Mouse (Mus musculus): ENCODE results near the gene Mettl27. TPM values are rescaled to one million over a fixed set of nuclear protein-coding genes. Genes with fewer than 3 reads are reported as not detected.

Mettl27 gene
- 5.6 TPM for polyA plus RNA-seq (2017; shearing (Covaris generic))

GRCm38 (mm10) chr5:134932179-134932902 is at the start of gene Mettl27:
Gene Mettl27, plus strand, starts transcription at chr5:134932368.

GRCm38 (mm10) chr5:134906633-134907032 is 25.5 kb upstream of the Mettl27 start, which contains the start of gene Tmem270:
Gene Tmem270, minus strand, starts transcription at chr5:134906733.

GRCm38 (mm10) chr5:134915311-134915710 is 16.9 kb upstream of the Mettl27 start, which contains the start of gene Cldn13:
Gene Cldn13, minus strand, starts transcription at chr5:134915526.

GRCm38 (mm10) chr5:134946857-134947255 is 14.7 kb downstream of the Mettl27 start, which contains the start of gene Cldn4:
Gene Cldn4, minus strand, starts transcription at chr5:134946934.

GRCm38 (mm10) chr5:134985633-134986297 is 53.6 kb downstream of the Mettl27 start, which contains the start of gene Cldn3:
Gene Cldn3, plus strand, starts transcription at chr5:134986214.

Other genes with a start within 250 kb of the Mettl27 start
- 12.7 TPM for gene Limk1, start 243.8 kb upstream of the Mettl27 start, polyA plus RNA-seq (2017; shearing (Covaris generic))
- gene Eln, start 185.0 kb upstream of the Mettl27 start, polyA plus RNA-seq (2017; shearing (Covaris generic)): 0.35 TPM
- not detected for gene Tmem270, start 25.6 kb upstream of the Mettl27 start, polyA plus RNA-seq (2017; shearing (Covaris generic))
- not detected for gene Cldn13, start 16.8 kb upstream of the Mettl27 start, polyA plus RNA-seq (2017; shearing (Covaris generic))
- gene Cldn4, start 14.6 kb downstream of the Mettl27 start, polyA plus RNA-seq (2017; shearing (Covaris generic)): not detected
- gene Cldn3, start 53.8 kb downstream of the Mettl27 start, polyA plus RNA-seq (2017; shearing (Covaris generic)): not detected
- 74.8 TPM for gene Abhd11, start 76.8 kb downstream of the Mettl27 start, polyA plus RNA-seq (2017; shearing (Covaris generic))
- gene Stx1a, start 91.1 kb downstream of the Mettl27 start, polyA plus RNA-seq (2017; shearing (Covaris generic)): 7.1 TPM
- gene Dnajc30, start 131.8 kb downstream of the Mettl27 start, polyA plus RNA-seq (2017; shearing (Covaris generic)): 9.6 TPM
- 78.7 TPM for gene Bud23, start 132.6 kb downstream of the Mettl27 start, polyA plus RNA-seq (2017; shearing (Covaris generic))
- gene Vps37d, start 145.9 kb downstream of the Mettl27 start, polyA plus RNA-seq (2017; shearing (Covaris generic)): not detected
- not detected for gene Mlxipl, start 157.5 kb downstream of the Mettl27 start, polyA plus RNA-seq (2017; shearing (Covaris generic))
- 26.8 TPM for gene Tbl2, start 217.3 kb downstream of the Mettl27 start, polyA plus RNA-seq (2017; shearing (Covaris generic))
- 125 TPM for gene Bcl7b, start 235.9 kb downstream of the Mettl27 start, polyA plus RNA-seq (2017; shearing (Covaris generic))

Data from effector memory CD4-positive, alpha-beta T cell, adult 7 months (primary cell).